Mouse (Mus musculus): ENCODE measurements around the gene Gm10778. TPM values are rescaled to one million over a fixed set of nuclear protein-coding genes. Genes with fewer than 3 reads are reported as not detected.
"Not testable (repeated sequence)": the region's sequence is repeated elsewhere in the genome, so short reads cannot be mapped to it uniquely, and the experiment has no call there.

Gene Gm10778
- polyA plus RNA-seq, 1 experiment from 2014 or later = 2.9 TPM

DNA sequence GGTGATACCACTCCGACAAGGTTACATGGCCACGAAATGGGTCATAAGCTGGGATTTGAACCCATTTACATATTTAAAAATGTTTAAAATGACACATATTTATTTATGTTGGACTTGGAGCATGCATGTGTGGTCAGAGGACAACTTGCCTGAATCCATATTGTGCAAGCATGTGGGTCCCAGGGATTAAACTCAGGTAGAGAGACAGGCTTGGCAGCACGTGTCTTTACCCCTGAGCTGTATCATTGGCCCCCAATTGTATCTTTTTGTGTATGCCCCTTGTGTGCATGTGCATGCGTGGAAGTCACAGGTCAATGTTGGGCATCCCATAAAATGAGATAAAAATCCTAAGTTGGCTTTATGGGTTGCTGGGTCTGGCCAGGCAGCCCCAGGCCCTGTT lies 3.5 kb upstream of the Gm10778 start:
- H3K27me3 ChIP-seq (ENCODE audit: control insufficient read depth, insufficient read depth, low read length) = no peaks in the 10 kb centered on the region
- no peak overlapping the region for H3K9ac ChIP-seq (ENCODE audit: low read depth, low read length)
- H3K27ac ChIP-seq (ENCODE audit: low read depth, low read length) = no peak overlapping the region
- H3K36me3 ChIP-seq (ENCODE audit: control insufficient read depth, insufficient read depth, low read length) = no peaks in the 10 kb centered on the region; the same call in 1 of the 2 replicates
- peaks cover 11% of the 10 kb centered on the region for H3K4me1 ChIP-seq (ENCODE audit: control insufficient read depth, insufficient read depth, low read length)
- no peak for ATAC-seq (replicated peaks; ENCODE audit: insufficient number of reproducible peaks, low FRiP score, low TSS enrichment)
- no peak overlapping the region for H3K4me3 ChIP-seq (ENCODE audit: low read depth, low read length)
- no peaks in the 10 kb centered on the region for H3K9me3 ChIP-seq (replicated peaks; ENCODE audit: control insufficient read depth, low read length)
- 83% methylated on average over 4 of the region's 4 CpGs for WGBS (ENCODE audit: insufficient replicate concordance)
- H3K4me2 ChIP-seq = no peak overlapping the region

DNA sequence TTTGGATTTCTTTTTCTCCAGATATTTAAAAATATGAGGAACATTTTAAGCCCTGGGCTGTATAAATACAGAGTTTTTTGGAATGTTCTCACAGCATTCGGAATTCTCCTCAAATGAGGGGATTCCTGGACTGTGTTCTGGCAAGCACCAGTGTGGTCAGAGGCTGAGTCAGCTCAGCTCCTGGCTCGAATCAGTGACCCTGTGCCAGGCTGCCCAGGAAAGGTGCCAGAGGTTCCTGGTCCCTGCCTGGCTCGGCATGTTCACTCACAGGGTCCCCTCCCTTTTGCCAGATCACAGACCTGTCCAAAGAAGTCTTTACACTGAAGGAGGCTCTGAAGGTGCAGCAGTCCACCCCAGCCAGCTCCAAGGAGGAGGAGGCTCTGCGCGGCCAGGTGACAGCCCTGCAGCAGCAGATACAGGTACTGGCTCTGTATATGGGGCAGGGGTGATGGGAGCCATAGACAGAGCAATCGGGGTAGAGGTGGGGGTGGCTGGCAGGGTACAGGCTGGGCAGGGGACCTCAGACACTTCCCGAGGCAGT lies 2.8 kb upstream of the Gm10778 start:
- Histone ChIP-seq H3K27me3 (ENCODE audit: control insufficient read depth, insufficient read depth, low read length) (no peaks in the 10 kb centered on the region), H3K4me2 (no peak overlapping the region), H3K9ac (ENCODE audit: low read depth, low read length) (no peak overlapping the region), H3K4me3 (ENCODE audit: low read depth, low read length) (no peak overlapping the region), H3K27ac (ENCODE audit: low read depth, low read length) (no peak overlapping the region), H3K36me3 (ENCODE audit: control insufficient read depth, insufficient read depth, low read length) (no peaks in the 10 kb centered on the region; the same call in 1 of the 2 replicates), H3K9me3 (replicated peaks; ENCODE audit: control insufficient read depth, low read length) (no peaks in the 10 kb centered on the region), H3K4me1 (ENCODE audit: control insufficient read depth, insufficient read depth, low read length) (peaks cover 11% of the 10 kb centered on the region)
- 76% methylated on average over 7 of the region's 7 CpGs for WGBS (ENCODE audit: insufficient replicate concordance)
- no peak for ATAC-seq (replicated peaks; ENCODE audit: insufficient number of reproducible peaks, low FRiP score, low TSS enrichment)

DNA sequence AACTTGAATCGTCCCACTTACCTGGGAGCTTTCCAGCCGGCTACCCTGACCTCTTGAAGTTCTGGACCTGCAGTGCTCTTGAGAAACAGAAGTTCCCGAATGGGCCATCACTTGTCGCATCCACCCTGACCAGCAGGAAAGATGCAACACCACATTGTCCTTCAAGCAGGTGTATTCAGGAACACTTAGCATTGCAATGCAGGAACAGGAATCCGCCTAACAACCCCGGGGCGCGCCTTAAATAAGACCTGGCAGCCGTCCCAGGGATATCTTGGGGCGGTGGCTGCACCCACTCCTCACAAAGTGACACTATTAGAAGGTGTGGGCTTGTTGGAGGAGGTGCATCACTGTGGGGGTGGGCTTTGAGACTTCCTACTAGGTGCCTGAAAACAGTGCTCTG lies 6.3 kb downstream of the Gm10778 start:
- Histone ChIP-seq H3K36me3 (ENCODE audit: control insufficient read depth, insufficient read depth, low read length) (peaks cover 6% of the 10 kb centered on the region; the same call in 1 of the 2 replicates), H3K27ac (ENCODE audit: low read depth, low read length) (no peak overlapping the region), H3K27me3 (ENCODE audit: control insufficient read depth, insufficient read depth, low read length) (no peaks in the 10 kb centered on the region), H3K9me3 (replicated peaks; ENCODE audit: control insufficient read depth, low read length) (peaks cover 10% of the 10 kb centered on the region), H3K9ac (ENCODE audit: low read depth, low read length) (no peak overlapping the region), H3K4me3 (ENCODE audit: low read depth, low read length) (no peak overlapping the region), H3K4me2 (no peak overlapping the region), H3K4me1 (ENCODE audit: control insufficient read depth, insufficient read depth, low read length) (no peaks in the 10 kb centered on the region)
- 92% methylated on average over 10 of the region's 10 CpGs for WGBS (ENCODE audit: insufficient replicate concordance)
- ATAC-seq (replicated peaks; ENCODE audit: insufficient number of reproducible peaks, low FRiP score, low TSS enrichment) = no peak

DNA sequence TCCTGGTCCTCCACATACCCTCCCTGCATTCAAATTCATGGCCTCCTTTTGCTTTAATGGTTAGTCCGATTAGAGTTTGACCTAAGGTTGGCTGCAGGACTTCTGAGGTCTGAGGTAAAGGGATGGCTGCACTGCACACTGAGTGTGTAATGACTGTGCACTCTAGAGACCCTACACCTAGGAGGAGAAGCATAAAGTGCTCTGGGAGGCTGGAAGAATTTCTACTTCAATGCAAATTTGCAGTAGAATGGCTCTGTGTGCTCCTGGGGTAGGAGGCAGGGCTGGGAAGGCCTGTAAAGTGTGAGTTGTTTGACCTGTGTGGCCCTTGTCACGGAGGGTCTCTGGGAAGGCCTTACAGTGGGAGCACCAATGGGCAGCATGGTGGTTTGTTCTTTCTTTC lies 7.3 kb downstream of the Gm10778 start:
- Histone ChIP-seq H3K4me2 (no peak overlapping the region), H3K9ac (ENCODE audit: low read depth, low read length) (no peak overlapping the region), H3K27me3 (ENCODE audit: control insufficient read depth, insufficient read depth, low read length) (no peaks in the 10 kb centered on the region), H3K9me3 (replicated peaks; ENCODE audit: control insufficient read depth, low read length) (peaks cover 10% of the 10 kb centered on the region), H3K27ac (ENCODE audit: low read depth, low read length) (no peak overlapping the region), H3K4me1 (ENCODE audit: control insufficient read depth, insufficient read depth, low read length) (no peaks in the 10 kb centered on the region), H3K36me3 (ENCODE audit: control insufficient read depth, insufficient read depth, low read length) (peaks cover 6% of the 10 kb centered on the region; the same call in 1 of the 2 replicates), H3K4me3 (ENCODE audit: low read depth, low read length) (no peak overlapping the region)
- ATAC-seq (replicated peaks; ENCODE audit: insufficient number of reproducible peaks, low FRiP score, low TSS enrichment) = no peak
- 99% methylated on average over 2 of the region's 2 CpGs for WGBS (ENCODE audit: insufficient replicate concordance)

DNA sequence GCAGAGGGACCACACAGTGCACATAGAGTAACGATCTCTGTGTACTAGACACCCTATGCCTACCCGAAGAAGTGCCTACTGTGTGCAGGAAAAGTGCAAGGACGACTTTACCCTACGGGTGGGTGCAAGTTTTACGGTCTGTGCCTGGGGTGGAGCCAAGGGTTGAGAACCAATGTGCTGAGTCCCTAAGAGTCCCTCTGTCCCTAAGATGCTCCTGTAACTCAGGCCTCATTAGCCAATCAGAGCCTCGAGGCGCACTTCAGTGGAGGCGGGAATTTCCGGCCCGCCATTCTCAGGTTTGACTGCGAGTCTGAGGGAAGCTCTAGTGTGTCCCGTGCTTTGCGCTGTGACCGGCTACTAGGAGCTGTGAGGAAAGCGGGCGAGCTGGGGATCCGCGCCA lies 38.3 kb downstream of the Gm10778 start:
- H3K36me3 ChIP-seq (ENCODE audit: control insufficient read depth, insufficient read depth, low read length); H3K9ac ChIP-seq (ENCODE audit: low read depth, low read length); ATAC-seq (replicated peaks; ENCODE audit: insufficient number of reproducible peaks, low FRiP score, low TSS enrichment); H3K27ac ChIP-seq (ENCODE audit: low read depth, low read length); H3K9me3 ChIP-seq (replicated peaks; ENCODE audit: control insufficient read depth, low read length); H3K4me3 ChIP-seq (ENCODE audit: low read depth, low read length); H3K27me3 ChIP-seq (ENCODE audit: control insufficient read depth, insufficient read depth, low read length); H3K4me2 ChIP-seq; H3K4me1 ChIP-seq (ENCODE audit: control insufficient read depth, insufficient read depth, low read length): not testable (repeated sequence)
- no CpG with 5 or more reads among the region's 18 CpGs for WGBS (ENCODE audit: insufficient replicate concordance)

DNA sequence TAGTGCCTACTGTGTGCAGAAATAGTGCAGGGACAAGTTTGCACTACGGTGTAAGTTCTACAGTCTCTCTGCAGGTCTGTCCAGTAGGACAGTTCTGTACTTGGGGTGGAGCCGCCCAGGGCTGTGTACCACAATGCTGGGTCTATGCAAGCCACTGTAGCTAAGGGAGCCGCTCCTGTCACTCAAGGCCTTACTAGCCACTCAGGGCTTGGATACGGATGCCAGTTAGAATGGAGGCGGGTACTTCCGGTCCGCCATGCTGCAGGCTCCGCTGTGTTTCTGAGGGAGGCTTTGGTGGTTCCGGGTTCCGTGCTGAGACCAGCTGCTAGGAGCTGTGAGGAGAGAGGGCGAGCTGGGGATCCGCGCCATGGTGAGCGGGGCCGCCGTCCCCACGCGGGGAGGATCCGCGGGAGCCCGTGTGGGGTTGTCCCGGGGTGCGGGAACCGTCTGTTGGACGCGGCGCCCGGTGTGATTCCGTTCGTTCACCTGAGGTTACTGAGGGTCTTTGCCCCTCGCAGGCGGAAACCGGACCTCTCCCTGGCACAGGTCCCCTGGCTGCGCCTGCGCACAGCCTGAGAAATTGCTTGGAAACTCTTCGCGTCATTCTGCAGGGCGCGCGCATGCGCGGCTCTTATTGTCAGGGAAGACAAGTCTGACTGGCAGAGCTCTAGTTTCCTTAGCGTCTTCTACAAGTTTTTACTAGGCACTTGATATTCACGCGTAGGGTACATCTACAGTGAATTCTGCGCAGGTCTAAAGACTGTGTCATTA lies 55.9 kb downstream of the Gm10778 start, which contains the start of gene Zfp433:
Gene Zfp433, plus strand, starts transcription at position 295 of the 771 bp plus-strand sequence.
- not testable (repeated sequence) for H3K27ac ChIP-seq (ENCODE audit: low read depth, low read length); H3K4me1 ChIP-seq (ENCODE audit: control insufficient read depth, insufficient read depth, low read length); H3K9ac ChIP-seq (ENCODE audit: low read depth, low read length); H3K9me3 ChIP-seq (replicated peaks; ENCODE audit: control insufficient read depth, low read length); H3K27me3 ChIP-seq (ENCODE audit: control insufficient read depth, insufficient read depth, low read length); H3K36me3 ChIP-seq (ENCODE audit: control insufficient read depth, insufficient read depth, low read length); H3K4me3 ChIP-seq (ENCODE audit: low read depth, low read length); H3K4me2 ChIP-seq
- peak; percentile 100 for ATAC-seq (replicated peaks; ENCODE audit: insufficient number of reproducible peaks, low FRiP score, low TSS enrichment)
- WGBS (ENCODE audit: insufficient replicate concordance) = no CpG with 5 or more reads among the region's 46 CpGs

Other genes starting within 250 kb of the Gm10778 start
- 28.1 and 29.8 TPM in 2 replicates for gene Nfic, start 193.4 kb upstream of the Gm10778 start, polyA plus RNA-seq (2014; fragmentation: Nextera tagmentation; extraction: Ambion mirVana)
- 0.19 and 0.31 TPM in 2 replicates for gene Celf5, start 166.3 kb upstream of the Gm10778 start, polyA plus RNA-seq (2014; fragmentation: Nextera tagmentation; extraction: Ambion mirVana)
- gene Ncln, start 152.7 kb upstream of the Gm10778 start, polyA plus RNA-seq (2014; fragmentation: Nextera tagmentation; extraction: Ambion mirVana) = 40.9 and 49.0 TPM in 2 replicates
- 0.56 and 0.79 TPM in 2 replicates for gene S1pr4, start 148.9 kb upstream of the Gm10778 start, polyA plus RNA-seq (2014; fragmentation: Nextera tagmentation; extraction: Ambion mirVana)
- 2.5 and 3.4 TPM in 2 replicates for gene Gna15, start 124.8 kb upstream of the Gm10778 start, polyA plus RNA-seq (2014; fragmentation: Nextera tagmentation; extraction: Ambion mirVana)
- 55.5 and 58.8 TPM in 2 replicates for gene Gna11, start 103.9 kb upstream of the Gm10778 start, polyA plus RNA-seq (2014; fragmentation: Nextera tagmentation; extraction: Ambion mirVana)
- 330 and 481 TPM in 2 replicates for gene Aes, start 89.6 kb upstream of the Gm10778 start, polyA plus RNA-seq (2014; fragmentation: Nextera tagmentation; extraction: Ambion mirVana)
- 17.8 and 18.3 TPM in 2 replicates for gene Tle2, start 74.5 kb upstream of the Gm10778 start, polyA plus RNA-seq (2014; fragmentation: Nextera tagmentation; extraction: Ambion mirVana)
- 25.6 and 27.3 TPM in 2 replicates for gene Tle6, start 48.0 kb upstream of the Gm10778 start, polyA plus RNA-seq (2014; fragmentation: Nextera tagmentation; extraction: Ambion mirVana)
- 0.25 and 0.63 TPM in 2 replicates for gene BC025920, start 42.8 kb upstream of the Gm10778 start, polyA plus RNA-seq (2014; fragmentation: Nextera tagmentation; extraction: Ambion mirVana)
- gene Sirt6, start 21.3 kb upstream of the Gm10778 start, polyA plus RNA-seq (2014; fragmentation: Nextera tagmentation; extraction: Ambion mirVana) = 21.5 and 27.3 TPM in 2 replicates
- gene Ankrd24, start 20.5 kb upstream of the Gm10778 start, polyA plus RNA-seq (2014; fragmentation: Nextera tagmentation; extraction: Ambion mirVana) = 7.2 and 8.1 TPM in 2 replicates
- gene Zfp433, start 55.8 kb downstream of the Gm10778 start, polyA plus RNA-seq (2014; fragmentation: Nextera tagmentation; extraction: Ambion mirVana) = 8.0 and 13.2 TPM in 2 replicates
- 6.8 and 7.0 TPM in 2 replicates for gene Gm3055, start 122.1 kb downstream of the Gm10778 start, polyA plus RNA-seq (2014; fragmentation: Nextera tagmentation; extraction: Ambion mirVana)
- gene Gm4767, start 163.1 kb downstream of the Gm10778 start, polyA plus RNA-seq (2014; fragmentation: Nextera tagmentation; extraction: Ambion mirVana) = 1.6 and 2.5 TPM in 2 replicates
- 5.6 and 6.1 TPM in 2 replicates for gene Gm32687, start 214.9 kb downstream of the Gm10778 start, polyA plus RNA-seq (2014; fragmentation: Nextera tagmentation; extraction: Ambion mirVana)

All from heart, embryonic 11.5 days (tissue).